Mouse (Mus musculus) cerebellum, adult (tissue): ENCODE data around the gene Sowahb.
"Not testable (repeated sequence)": the region's sequence is repeated elsewhere in the genome, so short reads cannot be mapped to it uniquely, and the experiment has no call there.

Experiments
- ATAC-seq: cut with Nextera tagmentation; 2 replicates; pipeline ENCODE4 v1.9.2; 2017; ENCODE audit warnings: mild to moderate bottlenecking, moderate library complexity, mixed read lengths; ENCODE audit not compliant: insufficient number of reproducible peaks, low FRiP score, low TSS enrichment

The Sowahb gene

GRCm38 (mm10) chr5:93043688-93044583 lies 886 bp downstream of the Sowahb start:
- no peak for ATAC-seq

GRCm38 (mm10) chr5:93042831-93043687 lies 1.8 kb downstream of the Sowahb start:
- ATAC-seq: no peak

GRCm38 (mm10) chr5:93042031-93042430 lies 2.8 kb downstream of the Sowahb start:
- ATAC-seq: no peak

DNA sequence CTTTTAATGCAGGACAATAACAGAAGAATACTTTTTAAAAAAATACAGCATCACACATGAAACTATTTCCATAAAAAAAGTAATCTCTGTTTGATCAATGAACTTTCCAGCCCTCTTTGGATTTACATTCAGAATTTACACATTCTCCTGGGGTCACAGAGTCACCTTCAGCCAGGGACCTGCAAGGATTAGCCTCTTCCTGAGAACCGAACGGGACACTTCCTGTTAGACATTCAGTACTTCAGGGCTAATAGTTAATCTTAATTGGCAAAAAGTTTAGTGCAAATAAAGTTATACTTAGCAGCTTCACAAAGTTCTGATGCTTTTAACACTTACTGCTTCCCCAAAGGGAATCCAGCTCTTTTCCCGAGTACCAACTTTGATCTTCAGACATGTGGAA lies 3.5 kb downstream of the Sowahb start:
- ATAC-seq: no peak

GRCm38 (mm10) chr5:93040095-93040494 lies 4.7 kb downstream of the Sowahb start:
- ATAC-seq: no peak

DNA sequence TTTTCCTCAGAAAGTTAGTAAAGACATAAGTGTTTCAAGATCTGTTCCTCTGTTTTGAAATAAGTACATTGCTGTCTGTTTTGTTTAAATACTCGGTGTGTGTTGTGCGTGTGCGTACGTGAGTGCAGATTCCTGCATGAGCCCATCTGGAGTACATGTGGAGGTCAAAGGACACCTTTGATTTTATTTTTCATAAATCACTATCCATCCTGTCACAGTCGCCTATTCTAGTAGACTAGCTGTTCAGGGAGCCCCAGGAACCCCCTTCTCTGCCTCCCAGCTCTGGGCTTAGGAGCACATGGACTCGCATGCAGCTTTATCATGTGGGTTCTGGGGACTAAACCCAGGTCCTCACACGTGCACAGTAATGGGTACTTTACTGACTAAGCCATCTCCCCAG lies 8.6 kb downstream of the Sowahb start:
- no peak for ATAC-seq

GRCm38 (mm10) chr5:93035285-93035684 lies 9.5 kb downstream of the Sowahb start:
- ATAC-seq: no peak

GRCm38 (mm10) chr5:93033087-93033870 lies 11.5 kb downstream of the Sowahb start:
- ATAC-seq: no peak

GRCm38 (mm10) chr5:93032621-93033020 lies 12.2 kb downstream of the Sowahb start:
- ATAC-seq: no peak

GRCm38 (mm10) chr5:93030869-93031268 lies 14.0 kb downstream of the Sowahb start:
- no peak for ATAC-seq

DNA sequence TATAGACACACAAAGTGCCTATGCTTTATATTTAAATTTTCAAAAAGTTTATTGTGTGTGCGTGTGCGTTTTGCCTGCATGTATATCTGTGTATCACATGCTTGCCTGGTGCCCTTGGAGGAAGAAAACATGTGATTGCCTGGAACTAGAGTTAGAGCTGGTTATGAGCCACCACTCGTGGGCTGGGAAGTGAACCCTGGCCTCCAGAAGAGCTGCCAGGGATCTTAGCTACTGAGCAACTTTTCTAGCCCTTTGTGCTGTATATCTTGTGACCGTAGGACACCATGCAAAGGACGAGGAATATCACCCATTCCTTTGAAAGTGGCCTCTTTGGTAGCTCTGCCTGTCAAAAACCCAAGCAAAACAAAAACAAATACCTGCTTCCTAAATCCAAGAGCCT lies 14.4 kb downstream of the Sowahb start:
- no peak for ATAC-seq

DNA sequence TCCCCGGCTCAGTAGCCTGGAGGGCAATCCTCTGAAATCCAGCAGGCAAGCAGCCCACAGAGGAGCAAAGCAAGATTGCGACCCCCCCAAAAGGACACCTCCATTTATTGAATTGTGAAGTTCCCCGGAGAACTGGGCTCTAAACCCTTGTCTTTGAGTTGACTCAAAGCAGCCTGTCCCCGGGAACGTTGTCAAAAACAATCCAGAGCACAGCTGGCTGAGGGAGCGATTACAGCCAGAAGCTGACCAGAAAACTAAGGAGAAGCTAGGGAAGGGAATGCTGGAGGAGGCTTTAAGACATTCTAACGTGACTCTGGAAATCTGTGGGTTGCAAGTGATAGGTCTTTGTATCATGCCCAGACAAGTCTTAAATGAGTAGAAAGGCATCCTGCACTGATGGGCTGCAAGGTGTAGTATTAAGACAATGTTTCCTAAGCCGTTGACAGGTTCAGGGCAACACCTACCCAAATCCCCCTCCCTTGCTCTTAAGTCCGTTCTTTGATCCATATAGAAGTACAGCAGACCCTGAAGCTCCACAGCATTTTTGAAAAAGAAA lies 17.6 kb downstream of the Sowahb start:
- ATAC-seq: no peak

GRCm38 (mm10) chr5:93026437-93027119 lies 18.2 kb downstream of the Sowahb start:
- no peak for ATAC-seq

DNA sequence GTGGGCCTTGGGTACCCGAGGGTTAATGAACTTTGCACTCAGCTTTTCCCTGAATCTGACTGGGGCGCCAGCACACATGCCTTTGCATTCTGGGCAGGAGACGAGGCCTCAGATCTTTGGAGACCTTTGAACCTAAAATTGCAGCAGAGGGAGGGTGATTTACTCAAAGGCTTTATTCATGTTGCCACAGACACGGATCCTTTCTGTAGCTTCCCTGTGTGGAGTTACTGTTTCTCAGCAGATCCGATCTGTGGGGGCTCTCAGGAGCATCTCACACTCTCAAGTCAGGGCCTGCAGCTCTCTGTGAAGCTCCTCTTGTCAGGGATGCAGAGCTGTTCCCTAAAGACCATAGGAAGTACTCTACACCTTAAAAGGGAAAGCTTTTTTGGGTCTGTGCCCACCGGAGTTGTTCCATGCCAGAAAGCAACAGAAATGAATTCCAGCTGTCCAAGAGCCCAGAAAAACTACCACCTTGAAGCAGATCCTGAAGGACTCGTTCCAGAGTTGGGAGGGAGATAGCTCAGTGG lies 20.0 kb downstream of the Sowahb start:
- ATAC-seq: no peak

- no peak for ATAC-seq
Measured at GRCm38 (mm10) chr5:93022126-93022797, 22.6 kb downstream of the Sowahb start.

- ATAC-seq: no peak
Measured at GRCm38 (mm10) chr5:93020024-93020666, 24.7 kb downstream of the Sowahb start.

- ATAC-seq: not testable (repeated sequence)
Measured at GRCm38 (mm10) chr5:93019207-93019606, 25.6 kb downstream of the Sowahb start.

DNA sequence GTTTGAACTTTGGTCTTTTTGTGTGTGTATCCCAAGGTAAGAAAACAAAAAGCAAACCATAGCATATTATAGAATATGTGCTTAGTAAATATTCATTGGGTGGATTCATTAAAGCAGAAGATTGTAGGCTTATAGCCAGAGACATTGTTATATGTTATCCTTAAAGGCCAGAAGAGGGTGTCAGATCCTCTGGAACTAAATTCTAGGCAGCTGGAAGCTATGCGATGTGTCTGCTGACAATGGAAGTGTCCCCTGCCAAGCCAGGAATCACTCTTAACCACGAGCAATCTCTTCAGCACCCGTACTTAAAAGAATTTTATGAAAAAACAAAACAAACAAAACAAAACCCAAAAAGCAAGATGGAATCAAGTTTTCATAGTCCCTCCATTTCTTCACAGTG lies 27.1 kb downstream of the Sowahb start:
- no peak for ATAC-seq
